Mouse (Mus musculus) embryonic stem cell, embryonic (primary cell): Measurements from ENCODE around the gene Usp5.

Source experiments
- CTCF ChIA-PET, 4 experiments: fragments of 300-600 bp in 2 of 4; fragments of 350-600 bp in 2 of 4; sonication (Branson Sonifier 250); formaldehyde crosslinking; loops; one replicate each; lab custom pipeline; 2022; ENCODE audit warnings: inconsistent platforms in 2 of 4; lab: Charles Lee
- POLR2A ChIA-PET, 4 experiments: fragments of 300-600 bp in 2 of 4; fragments of 350-600 bp in 2 of 4; sonication (Branson Sonifier 250); formaldehyde crosslinking; loops; one replicate each; lab custom pipeline; 2022; ENCODE audit warnings: antibody characterized with exemption in 4 of 4, inconsistent platforms in 1 of 4; lab: Charles Lee

Usp5 gene

GRCm38 (mm10) chr6:124811403-124811665 lies 17.9 kb downstream of the Usp5 start:
- ChIA-PET POLR2A (interaction anchor here (0.6 to 18.7 kb wide), 30 partner anchors 9 to 566 kb away, joined by 3 to 601 read pairs (median 4); partner anchors contain the start of genes Cdca3 (in 3 of the 4), Usp5 (in 3 of the 4), Grcc10 (in 2 of the 4) and Mlf2 (in 2 of the 4)), CTCF (interaction anchor here in 2 of 4 experiments (0.6 to 1.6 kb wide), 2 partner anchors 36 to 330 kb away, joined by 4 to 5 read pairs; no protein-coding TSS in a partner anchor)

GRCm38 (mm10) chr6:124810566-124811402 lies 18.5 kb downstream of the Usp5 start:
- ChIA-PET POLR2A (interaction anchor here (0.6 to 18.7 kb wide), 25 partner anchors 9 to 581 kb away, joined by 3 to 601 read pairs (median 7); partner anchors contain the start of genes Cdca3 (in 3 of the 4), Grcc10 (in 3 of the 4), Usp5 (in 3 of the 4) and Mlf2 (in 2 of the 4)), CTCF (interaction anchor here in 2 of 4 experiments (0.6 to 1.7 kb wide), 3 partner anchors 37 to 329 kb away, joined by 4 to 6 read pairs (median 5); no protein-coding TSS in a partner anchor)

GRCm38 (mm10) chr6:124809775-124810538 lies 19.3 kb downstream of the Usp5 start:
- POLR2A ChIA-PET = interaction anchor here in 3 of 4 experiments (0.6 to 18.7 kb wide), 36 partner anchors 8 to 580 kb away, joined by 3 to 601 read pairs (median 5); partner anchors contain the start of genes Cdca3 (in 3 of the 3), Grcc10 (in 3 of the 3), Usp5 (in 3 of the 3) and Atn1 (in 1 of the 3)
- CTCF ChIA-PET = interaction anchor here in 1 of 4 experiments (0.8 to 5.2 kb wide), 7 partner anchors 8 to 121 kb away, joined by 5 to 22 read pairs (median 8); partner anchors contain the start of genes Cdca3, Mlf2 and Usp5

- ChIA-PET CTCF (interaction anchor here (0.5 to 5.2 kb wide), 18 partner anchors 9 to 363 kb away, joined by 3 to 22 read pairs (median 4); partner anchors contain the start of genes Cdca3 (in 1 of the 4), Mlf2 (in 1 of the 4), Usp5 (in 1 of the 4) and Zfp384 (in 1 of the 4)), POLR2A (interaction anchor here in 3 of 4 experiments (0.6 to 18.7 kb wide), 54 partner anchors 8 to 382 kb away, joined by 3 to 601 read pairs (median 4); partner anchors contain the start of genes Cdca3 (in 3 of the 3), Emg1 (in 3 of the 3), Grcc10 (in 3 of the 3) and Phb2 (in 3 of the 3))
Observed at GRCm38 (mm10) chr6:124809052-124809774, 20.1 kb downstream of the Usp5 start.

GRCm38 (mm10) chr6:124808358-124809012 lies 20.8 kb downstream of the Usp5 start, which contains the start of gene Spsb2:
Spsb2 (plus strand) TSS chr6:124808661.
- ChIA-PET POLR2A (interaction anchor here (0.6 to 18.7 kb wide), 58 partner anchors 9 to 383 kb away, joined by 3 to 601 read pairs (median 4); partner anchors contain the start of genes Cdca3 (in 3 of the 4), Emg1 (in 3 of the 4), Grcc10 (in 3 of the 4) and Phb2 (in 3 of the 4)), CTCF (interaction anchor here (0.6 to 5.2 kb wide), 17 partner anchors 21 to 362 kb away, joined by 3 to 22 read pairs (median 4); partner anchors contain the start of genes Cdca3 (in 1 of the 4), Mlf2 (in 1 of the 4), Usp5 (in 1 of the 4) and Zfp384 (in 1 of the 4))

- CTCF ChIA-PET = interaction anchor here in 2 of 4 experiments (0.6 to 5.2 kb wide), 5 partner anchors 39 to 358 kb away, joined by 3 to 22 read pairs (median 8); partner anchors contain the start of gene Mlf2 (in 1 of the 2)
- POLR2A ChIA-PET = interaction anchor here (0.5 to 18.7 kb wide), 30 partner anchors 9 to 358 kb away, joined by 3 to 601 read pairs (median 5); partner anchors contain the start of genes Cdca3 (in 3 of the 4), Grcc10 (in 3 of the 4), Usp5 (in 3 of the 4) and Gnb3 (in 2 of the 4)
Observed at GRCm38 (mm10) chr6:124807986-124808357, 21.3 kb downstream of the Usp5 start.

GRCm38 (mm10) chr6:124807366-124807765 lies 21.9 kb downstream of the Usp5 start:
- POLR2A ChIA-PET = interaction anchor here (0.5 to 18.7 kb wide), 16 partner anchors 10 to 358 kb away, joined by 3 to 601 read pairs (median 6); partner anchors contain the start of genes Cdca3 (in 3 of the 4), Usp5 (in 3 of the 4), Grcc10 (in 2 of the 4) and Emg1 (in 1 of the 4)
- CTCF ChIA-PET = interaction anchor here in 1 of 4 experiments (2.5 to 5.2 kb wide), 3 partner anchors 22 to 123 kb away, joined by 10 to 22 read pairs (median 19); partner anchors contain the start of genes Cdca3, Mlf2 and Usp5

- POLR2A ChIA-PET = interaction anchor here (0.6 to 18.7 kb wide), 75 partner anchors 7 to 389 kb away, joined by 3 to 601 read pairs (median 7); partner anchors contain the start of genes Grcc10 (in 4 of the 4), Cdca3 (in 3 of the 4), Emg1 (in 3 of the 4) and Phb2 (in 3 of the 4)
- CTCF ChIA-PET = interaction anchor here in 3 of 4 experiments (0.9 to 5.2 kb wide), 12 partner anchors 10 to 326 kb away, joined by 3 to 22 read pairs (median 7); partner anchors contain the start of genes Cdca3 (in 2 of the 3), Usp5 (in 2 of the 3), C1rl (in 1 of the 3) and P3h3 (in 1 of the 3)
Observed at GRCm38 (mm10) chr6:124806446-124807140, 22.7 kb downstream of the Usp5 start.

GRCm38 (mm10) chr6:124805341-124806321 lies 23.7 kb downstream of the Usp5 start:
- CTCF ChIA-PET = interaction anchor here (0.5 to 5.2 kb wide), 44 partner anchors 9 to 1668 kb away, joined by 3 to 22 read pairs (median 5); partner anchors contain the start of genes Cdca3 (in 2 of the 4), Usp5 (in 2 of the 4), C1rl (in 1 of the 4) and Emg1 (in 1 of the 4)
- POLR2A ChIA-PET = interaction anchor here (0.5 to 18.7 kb wide), 158 partner anchors 8 to 622 kb away, joined by 3 to 601 read pairs (median 5); partner anchors contain the start of genes Cdca3 (in 4 of the 4), Grcc10 (in 4 of the 4), Usp5 (in 4 of the 4) and Emg1 (in 3 of the 4)

- ChIA-PET POLR2A (interaction anchor here in 2 of 4 experiments (0.7 to 18.7 kb wide), 24 partner anchors 12 to 392 kb away, joined by 3 to 601 read pairs (median 8); partner anchors contain the start of genes Lpcat3 (in 2 of the 2), Mlf2 (in 2 of the 2), Ptpn6 (in 2 of the 2) and Cdca3 (in 1 of the 2)), CTCF (interaction anchor here in 2 of 4 experiments (0.6 to 1.8 kb wide), 4 partner anchors 26 to 350 kb away, joined by 3 to 5 read pairs (median 4); no protein-coding TSS in a partner anchor)
Observed at GRCm38 (mm10) chr6:124804341-124804740, 24.9 kb downstream of the Usp5 start.

- ChIA-PET POLR2A (interaction anchor here (0.7 to 12.7 kb wide), 8 partner anchors 16 to 90 kb away, joined by 3 to 213 read pairs (median 4); partner anchors contain the start of genes Grcc10 (in 2 of the 4), Cdca3 (in 1 of the 4), Ptpn6 (in 1 of the 4) and Usp5 (in 1 of the 4)), CTCF (interaction anchor here (0.6 to 1.9 kb wide), 8 partner anchors 14 to 326 kb away, joined by 3 to 6 read pairs (median 3); no protein-coding TSS in a partner anchor)
Observed at GRCm38 (mm10) chr6:124803691-124804090, 25.6 kb downstream of the Usp5 start.

GRCm38 (mm10) chr6:124803061-124803460 lies 26.2 kb downstream of the Usp5 start:
- ChIA-PET CTCF (interaction anchor here (0.6 to 1.9 kb wide), 10 partner anchors 13 to 326 kb away, joined by 3 to 6 read pairs (median 3); partner anchors contain the start of gene Mlf2 (in 1 of the 4)), POLR2A (interaction anchor here (0.6 to 12.7 kb wide), 16 partner anchors 10 to 285 kb away, joined by 3 to 213 read pairs (median 4); partner anchors contain the start of genes Grcc10 (in 3 of the 4), Cdca3 (in 1 of the 4), Emg1 (in 1 of the 4) and Phb2 (in 1 of the 4))

GRCm38 (mm10) chr6:124802400-124802799 lies 26.9 kb downstream of the Usp5 start:
- CTCF ChIA-PET = interaction anchor here in 3 of 4 experiments (0.7 to 1.9 kb wide), 4 partner anchors 20 to 129 kb away, joined by 3 to 6 read pairs (median 4); partner anchors contain the start of gene Mlf2 (in 1 of the 3)
- POLR2A ChIA-PET = interaction anchor here (0.6 to 2.0 kb wide), 14 partner anchors 9 to 286 kb away, joined by 3 to 9 read pairs (median 4); partner anchors contain the start of genes Grcc10 (in 3 of the 4), Cdca3 (in 1 of the 4), Emg1 (in 1 of the 4) and Phb2 (in 1 of the 4)
